Mouse (Mus musculus): Measurements from ENCODE around the gene Tcaf3. TPM values are rescaled to one million over a fixed set of nuclear protein-coding genes. Genes with fewer than 3 reads are reported as not detected.
A peak's percentile ranks its signal among the peaks of the same experiment; 100 is the strongest.

The Tcaf3 gene
- not detected in 2 replicates for polyA plus RNA-seq (2016; fragmentation: Nextera tagmentation; extraction: Ambion mirVana)

GRCm38 (mm10) chr6:42597592-42597991 is at the start of gene Tcaf3:
Tcaf3 (minus strand) TSS chr6:42597692.
- Histone ChIP-seq H3K9me3 (replicated peaks) (no peaks in the 10 kb centered on the region), H3K9ac (no peak within 1 kb of the TSS), H3K4me1 (replicated peaks) (no peaks in the 10 kb centered on the region), H3K27ac (ENCODE audit: poor library complexity, severe bottlenecking) (no peak within 1 kb of the TSS), H3K4me3 (no peak within 1 kb of the TSS), H3K4me2 (no peak within 1 kb of the TSS), H3K36me3 (no peaks in the 10 kb centered on the region), H3K27me3 (replicated peaks) (no peaks in the 10 kb centered on the region)
- ATAC-seq (ENCODE audit: insufficient number of reproducible peaks, low FRiP score) = no peak
- WGBS = 71% methylated on average over 4 of the region's 4 CpGs

GRCm38 (mm10) chr6:42644912-42645549 is 47.5 kb upstream of the Tcaf3 start, which contains the start of gene Tcaf2:
Tcaf2 (minus strand) TSS chr6:42645254.
- no peak within 1 kb of the TSS for H3K27ac ChIP-seq (ENCODE audit: poor library complexity, severe bottlenecking)

GRCm38 (mm10) chr6:42634393-42634792 is 36.9 kb upstream of the Tcaf3 start:
- H3K27me3 ChIP-seq (replicated peaks) = no peaks in the 10 kb centered on the region
- no peak overlapping the region for H3K9ac ChIP-seq
- H3K36me3 ChIP-seq = no peaks in the 10 kb centered on the region
- H3K9me3 ChIP-seq (replicated peaks) = no peaks in the 10 kb centered on the region
- no peak overlapping the region for H3K4me3 ChIP-seq
- no peak overlapping the region for H3K4me2 ChIP-seq
- no peak for ATAC-seq (ENCODE audit: insufficient number of reproducible peaks, low FRiP score)
- no peak overlapping the region for H3K27ac ChIP-seq (ENCODE audit: poor library complexity, severe bottlenecking)
- WGBS = 68% methylated on average over 5 of the region's 5 CpGs
- no peaks in the 10 kb centered on the region for H3K4me1 ChIP-seq (replicated peaks)

More at GRCm38 (mm10) chr6:42644912-42645549, 47.5 kb upstream of the Tcaf3 start, which contains the start of gene Tcaf2:
- H3K36me3 ChIP-seq = no peaks in the 10 kb centered on the region
- no peaks in the 10 kb centered on the region for H3K27me3 ChIP-seq (replicated peaks)
- no peaks in the 10 kb centered on the region for H3K9me3 ChIP-seq (replicated peaks)
- peak; percentile 96 for ATAC-seq (ENCODE audit: insufficient number of reproducible peaks, low FRiP score)
- H3K4me3 ChIP-seq = peak within 1 kb of the TSS; percentile 47
- H3K9ac ChIP-seq = 0 out of 2 replicates have a peak within 1 kb of the TSS, but pooled peaks have one; percentile 34
- WGBS = under 1% methylated on average over 23 of the region's 23 CpGs
- peak within 1 kb of the TSS; percentile 69 for H3K4me2 ChIP-seq
- H3K4me1 ChIP-seq (replicated peaks) = 0 out of 2 replicates have a peak, but pooled peaks cover 2% of the 10 kb centered on the region

- no peak for ATAC-seq (ENCODE audit: insufficient number of reproducible peaks, low FRiP score)
- H3K9me3 ChIP-seq (replicated peaks) = no peaks in the 10 kb centered on the region
- H3K4me1 ChIP-seq (replicated peaks) = no peaks in the 10 kb centered on the region
- 60% methylated on average over 4 of the region's 4 CpGs for WGBS
- no peak overlapping the region for H3K4me3 ChIP-seq
- H3K36me3 ChIP-seq = no peaks in the 10 kb centered on the region
- no peak overlapping the region for H3K4me2 ChIP-seq
- no peak overlapping the region for H3K9ac ChIP-seq
- H3K27ac ChIP-seq (ENCODE audit: poor library complexity, severe bottlenecking) = no peak overlapping the region
- H3K27me3 ChIP-seq (replicated peaks) = no peaks in the 10 kb centered on the region
Observed at GRCm38 (mm10) chr6:42631395-42631794, 33.9 kb upstream of the Tcaf3 start.

GRCm38 (mm10) chr6:42616904-42617303 is 19.4 kb upstream of the Tcaf3 start:
- Histone ChIP-seq H3K4me2 (no peak overlapping the region), H3K27ac (ENCODE audit: poor library complexity, severe bottlenecking) (no peak overlapping the region), H3K4me1 (replicated peaks) (no peaks in the 10 kb centered on the region), H3K9me3 (replicated peaks) (no peaks in the 10 kb centered on the region), H3K27me3 (replicated peaks) (no peaks in the 10 kb centered on the region), H3K4me3 (no peak overlapping the region), H3K9ac (no peak overlapping the region), H3K36me3 (no peaks in the 10 kb centered on the region)
- ATAC-seq (ENCODE audit: insufficient number of reproducible peaks, low FRiP score) = no peak
- 74% methylated on average over 2 of the region's 2 CpGs for WGBS

GRCm38 (mm10) chr6:42612218-42612617 is 14.7 kb upstream of the Tcaf3 start:
- Histone ChIP-seq H3K4me1 (replicated peaks) (no peaks in the 10 kb centered on the region), H3K4me3 (no peak overlapping the region), H3K36me3 (no peaks in the 10 kb centered on the region), H3K9ac (no peak overlapping the region), H3K27me3 (replicated peaks) (no peaks in the 10 kb centered on the region), H3K4me2 (no peak overlapping the region), H3K27ac (ENCODE audit: poor library complexity, severe bottlenecking) (no peak overlapping the region), H3K9me3 (replicated peaks) (0 out of 2 replicates have a peak, but pooled peaks cover 4% of the 10 kb centered on the region)
- ATAC-seq (ENCODE audit: insufficient number of reproducible peaks, low FRiP score) = no peak

- 47% methylated on average over 4 of the region's 4 CpGs for WGBS
- no peak overlapping the region for H3K9ac ChIP-seq
Observed at GRCm38 (mm10) chr6:42610954-42611522, 13.5 kb upstream of the Tcaf3 start.

GRCm38 (mm10) chr6:42593138-42593882 is 4.2 kb downstream of the Tcaf3 start:
- Histone ChIP-seq H3K9me3 (replicated peaks) (no peaks in the 10 kb centered on the region), H3K4me2 (no peak overlapping the region), H3K36me3 (no peaks in the 10 kb centered on the region), H3K9ac (no peak overlapping the region), H3K27ac (ENCODE audit: poor library complexity, severe bottlenecking) (no peak overlapping the region), H3K27me3 (replicated peaks) (no peaks in the 10 kb centered on the region; the same call in 1 of the 2 replicates), H3K4me3 (no peak overlapping the region), H3K4me1 (replicated peaks) (no peaks in the 10 kb centered on the region)
- 70% methylated on average over 17 of the region's 17 CpGs for WGBS
- no peak for ATAC-seq (ENCODE audit: insufficient number of reproducible peaks, low FRiP score)

More at GRCm38 (mm10) chr6:42610954-42611522, 13.5 kb upstream of the Tcaf3 start:
- Histone ChIP-seq H3K36me3 (no peaks in the 10 kb centered on the region), H3K27ac (ENCODE audit: poor library complexity, severe bottlenecking) (no peak overlapping the region), H3K9me3 (replicated peaks) (0 out of 2 replicates have a peak, but pooled peaks cover 4% of the 10 kb centered on the region), H3K4me1 (replicated peaks) (no peaks in the 10 kb centered on the region), H3K27me3 (replicated peaks) (no peaks in the 10 kb centered on the region), H3K4me2 (no peak overlapping the region), H3K4me3 (no peak overlapping the region)
- no peak for ATAC-seq (ENCODE audit: insufficient number of reproducible peaks, low FRiP score)

- H3K36me3 ChIP-seq = no peaks in the 10 kb centered on the region
- no peak overlapping the region for H3K27ac ChIP-seq (ENCODE audit: poor library complexity, severe bottlenecking)
- WGBS = 70% methylated on average over 5 of the region's 5 CpGs
- no peaks in the 10 kb centered on the region for H3K9me3 ChIP-seq (replicated peaks)
- ATAC-seq (ENCODE audit: insufficient number of reproducible peaks, low FRiP score) = no peak
- H3K9ac ChIP-seq = no peak overlapping the region
- 0 out of 2 replicates have a peak, but pooled peaks cover 3% of the 10 kb centered on the region for H3K4me1 ChIP-seq (replicated peaks)
- H3K4me2 ChIP-seq = no peak overlapping the region
- no peak overlapping the region for H3K4me3 ChIP-seq
- no peaks in the 10 kb centered on the region; the same call in 1 of the 2 replicates for H3K27me3 ChIP-seq (replicated peaks)
Observed at GRCm38 (mm10) chr6:42586569-42586968, 10.9 kb downstream of the Tcaf3 start.

- H3K27me3 ChIP-seq (replicated peaks) = no peaks in the 10 kb centered on the region
- H3K4me3 ChIP-seq = peak overlapping the region; percentile 11; the same call in 1 of the 2 replicates
- no peak overlapping the region for H3K9ac ChIP-seq
- H3K27ac ChIP-seq (ENCODE audit: poor library complexity, severe bottlenecking) = no peak overlapping the region
- no peaks in the 10 kb centered on the region for H3K9me3 ChIP-seq (replicated peaks)
- under 1% methylated on average over 7 of the region's 7 CpGs for WGBS
- H3K4me1 ChIP-seq (replicated peaks) = 0 out of 2 replicates have a peak, but pooled peaks cover 3% of the 10 kb centered on the region
- peak overlapping the region; percentile 42 for H3K4me2 ChIP-seq
- ATAC-seq (ENCODE audit: insufficient number of reproducible peaks, low FRiP score) = no peak
- H3K36me3 ChIP-seq = no peaks in the 10 kb centered on the region
Observed at GRCm38 (mm10) chr6:42583488-42583872, 14.0 kb downstream of the Tcaf3 start.

Measured in heart, embryonic 12.5 days (tissue).